Mouse (Mus musculus) C2C12 (cell line): ENCODE measurements around the gene 0610037L13Rik. TPM values are rescaled to one million over a fixed set of nuclear protein-coding genes. Genes with fewer than 3 reads are reported as not detected.

ENCODE experiments used
- H3K27me3 ChIP-seq: one replicate; pipeline ENCODE4 v1.6.1; 2011; ENCODE audit not compliant: control insufficient read depth, insufficient read depth, insufficient read length
- H3K36me3 ChIP-seq: one replicate; pipeline ENCODE4 v1.6.1; 2011; ENCODE audit not compliant: control insufficient read depth, insufficient read depth
- H3K4me3 ChIP-seq: one replicate; pipeline ENCODE4 v1.5.1; 2011; ENCODE audit warnings: mild to moderate bottlenecking, control low read depth; ENCODE audit not compliant: poor library complexity, insufficient read depth, severe bottlenecking
- H3K79me2 ChIP-seq: one replicate; pipeline ENCODE4 v1.6.1; 2011; ENCODE audit not compliant: control insufficient read depth, insufficient read depth
- H3K79me3 ChIP-seq: one replicate; pipeline ENCODE4 v1.6.1; 2011; ENCODE audit warnings: low read depth, control low read depth
- H3ac ChIP-seq: one replicate; pipeline ENCODE3; 2011; ENCODE audit warnings: low read depth; ENCODE audit not compliant: control insufficient read depth, insufficient read length
- CEBPB ChIP-seq: IDR thresholded peaks from one replicate; pipeline ENCODE4 v1.6.1; 2011; ENCODE audit warnings: low read depth, mild to moderate bottlenecking, control low read depth, moderate library complexity
- CTCF ChIP-seq: IDR thresholded peaks from one replicate; pipeline ENCODE4 v1.5.1; 2011; ENCODE audit not compliant: control insufficient read depth, insufficient read depth, insufficient read length
- FOSL1 ChIP-seq: IDR thresholded peaks from one replicate; pipeline ENCODE4 v1.8.0; 2011; ENCODE audit warnings: mild to moderate bottlenecking, low read length; ENCODE audit not compliant: poor library complexity, insufficient read depth, severe bottlenecking
- MAX ChIP-seq: IDR thresholded peaks from one replicate; pipeline ENCODE4 v1.6.1; 2011; ENCODE audit warnings: mild to moderate bottlenecking, control low read depth
- MYOD1 ChIP-seq: IDR thresholded peaks from one replicate; pipeline ENCODE4 v1.6.1; 2011; ENCODE audit warnings: low read depth; ENCODE audit not compliant: control insufficient read depth, insufficient read length
- MYOG ChIP-seq: IDR thresholded peaks from one replicate; pipeline ENCODE4 v1.6.1; 2011; ENCODE audit not compliant: control insufficient read depth, insufficient read length; ENCODE audit errors: extremely low read depth
- USF1 ChIP-seq: IDR thresholded peaks from one replicate; pipeline ENCODE4 v1.6.1; 2011; ENCODE audit warnings: low read depth, mild to moderate bottlenecking, control low read depth, moderate library complexity
- polyA plus RNA-seq: library from polyadenylated mRNA; unstranded; fragments of >200 nt; fragmentation: generic; extraction: Trizol; gene quantifications from one replicate; pipeline ENCODE4 v1.2.1, GENCODE M21; 2012; ENCODE audit warnings: missing spikeins

Gene 0610037L13Rik
- polyA plus RNA-seq, 1 experiment = 78.7 TPM

GRCm38 (mm10) chr4:107849621-107850020, 40.0 kb upstream of the 0610037L13Rik start:
- TF ChIP-seq MYOG = no peak
- no peak for TF ChIP-seq MYOD1
- TF ChIP-seq FOSL1 = no peak
- TF ChIP-seq USF1 = no peak
- no peak for TF ChIP-seq MAX
- no peak for TF ChIP-seq CEBPB
- TF ChIP-seq CTCF = no peak
- Histone ChIP-seq H3K79me3 (no peaks in the 10 kb centered on the region), H3ac (no peak overlapping the region), H3K27me3 (no peaks in the 10 kb centered on the region), H3K36me3 (peaks cover 21% of the 10 kb centered on the region), H3K4me3 (no peak overlapping the region), H3K79me2 (no peaks in the 10 kb centered on the region)

- H3ac ChIP-seq = no peak overlapping the region
- H3K79me3 ChIP-seq = no peaks in the 10 kb centered on the region
- no peaks in the 10 kb centered on the region for H3K79me2 ChIP-seq
- peaks cover 21% of the 10 kb centered on the region for H3K36me3 ChIP-seq
- H3K4me3 ChIP-seq = no peak overlapping the region
- no peaks in the 10 kb centered on the region for H3K27me3 ChIP-seq
- TF ChIP-seq MYOD1 = no peak
- TF ChIP-seq CTCF = no peak
- TF ChIP-seq FOSL1 = no peak
- TF ChIP-seq CEBPB = no peak
- TF ChIP-seq USF1 = no peak
- TF ChIP-seq MAX = no peak
- TF ChIP-seq MYOG = no peak
Measured at GRCm38 (mm10) chr4:107850091-107850490, 39.5 kb upstream of the 0610037L13Rik start.

GRCm38 (mm10) chr4:107853333-107853732, 36.3 kb upstream of the 0610037L13Rik start:
- H3K36me3 ChIP-seq = peaks cover 40% of the 10 kb centered on the region
- no peaks in the 10 kb centered on the region for H3K79me2 ChIP-seq
- no peaks in the 10 kb centered on the region for H3K27me3 ChIP-seq
- H3ac ChIP-seq = no peak overlapping the region
- H3K4me3 ChIP-seq = no peak overlapping the region
- TF ChIP-seq MAX = no peak
- no peak for TF ChIP-seq CTCF
- TF ChIP-seq MYOG = no peak
- TF ChIP-seq MYOD1 = no peak
- TF ChIP-seq CEBPB = no peak
- no peak for TF ChIP-seq USF1
- TF ChIP-seq FOSL1 = no peak
- H3K79me3 ChIP-seq = no peaks in the 10 kb centered on the region

- TF ChIP-seq USF1 (no peak), MYOG (no peak)
- no peak overlapping the region for H3K4me3 ChIP-seq
- H3K27me3 ChIP-seq = no peaks in the 10 kb centered on the region
- no peaks in the 10 kb centered on the region for H3K79me2 ChIP-seq
- H3ac ChIP-seq = no peak overlapping the region
- peaks cover 45% of the 10 kb centered on the region for H3K36me3 ChIP-seq
- no peaks in the 10 kb centered on the region for H3K79me3 ChIP-seq
Measured at GRCm38 (mm10) chr4:107853836-107854235, 35.8 kb upstream of the 0610037L13Rik start.

- TF ChIP-seq MYOD1 (no peak), FOSL1 (no peak), CEBPB (no peak), MAX (no peak), MYOG (no peak), CTCF (no peak), USF1 (no peak)
- Histone ChIP-seq H3K36me3 (peaks cover 63% of the 10 kb centered on the region), H3ac (no peak overlapping the region), H3K4me3 (no peak overlapping the region), H3K27me3 (no peaks in the 10 kb centered on the region), H3K79me3 (no peaks in the 10 kb centered on the region), H3K79me2 (no peaks in the 10 kb centered on the region)
Measured at GRCm38 (mm10) chr4:107856958-107857686, 32.5 kb upstream of the 0610037L13Rik start.

GRCm38 (mm10) chr4:107858995-107859394, 30.6 kb upstream of the 0610037L13Rik start:
- H3K79me3 ChIP-seq = no peaks in the 10 kb centered on the region
- H3ac ChIP-seq = no peak overlapping the region
- no peak overlapping the region for H3K4me3 ChIP-seq
- no peak for TF ChIP-seq FOSL1
- no peak for TF ChIP-seq CEBPB
- no peak for TF ChIP-seq MAX
- no peak for TF ChIP-seq MYOD1
- no peak for TF ChIP-seq CTCF
- no peaks in the 10 kb centered on the region for H3K27me3 ChIP-seq
- no peaks in the 10 kb centered on the region for H3K79me2 ChIP-seq
- H3K36me3 ChIP-seq = peaks cover 67% of the 10 kb centered on the region
